Mouse (Mus musculus) CH12.LX (cell line): ENCODE data around the gene Zbtb5.
A peak's percentile ranks its signal among the peaks of the same experiment; 100 is the strongest.
"Not testable (repeated sequence)": the region's sequence is repeated elsewhere in the genome, so short reads cannot be mapped to it uniquely, and the experiment has no call there.

ENCODE experiments used
- CHD2 ChIP-seq: IDR thresholded peaks from 2 replicates; pipeline ENCODE4 v1.6.1; 2011; ENCODE audit warnings: low read length, improper control_type of control experiment
- JUND ChIP-seq: conservative IDR thresholded peaks from 2 replicates; pipeline ENCODE4 v1.6.1; 2011; ENCODE audit warnings: low read depth, low read length, improper control_type of control experiment
- MAZ ChIP-seq: IDR thresholded peaks from 2 replicates; pipeline ENCODE4 v1.6.1; 2012; ENCODE audit warnings: low read depth, mild to moderate bottlenecking, inconsistent platforms, low read length, improper control_type of control experiment, moderate library complexity
- TBP ChIP-seq: conservative IDR thresholded peaks from 2 replicates; pipeline ENCODE4 v1.6.1; 2011; ENCODE audit warnings: low read depth, low read length, improper control_type of control experiment

- not testable (repeated sequence) for TF ChIP-seq CHD2, MAZ, JUND
- TF ChIP-seq TBP = peak; percentile 91
These were observed 66.1 kb downstream of the Zbtb5 start for GRCm38 (mm10) chr4:44946126-44946525.
